Mouse (Mus musculus) hindlimb bud, embryonic 11.5 days (tissue): ENCODE data around the gene Alk.

Experiments
- DNase-seq: peaks from one replicate; pipeline ENCODE4 v3.0.0-alpha.2; 2012; ENCODE audit warnings: low read depth, low spot score; ENCODE audit errors: extremely low spot score

Alk gene

GRCm38 (mm10) chr17:71823622-71824306 lies 780.7 kb downstream of the Alk start:
- DNase-seq = no peak
